Mouse (Mus musculus): ENCODE measurements around the gene Gm11214.

Gm11214 gene

DNA sequence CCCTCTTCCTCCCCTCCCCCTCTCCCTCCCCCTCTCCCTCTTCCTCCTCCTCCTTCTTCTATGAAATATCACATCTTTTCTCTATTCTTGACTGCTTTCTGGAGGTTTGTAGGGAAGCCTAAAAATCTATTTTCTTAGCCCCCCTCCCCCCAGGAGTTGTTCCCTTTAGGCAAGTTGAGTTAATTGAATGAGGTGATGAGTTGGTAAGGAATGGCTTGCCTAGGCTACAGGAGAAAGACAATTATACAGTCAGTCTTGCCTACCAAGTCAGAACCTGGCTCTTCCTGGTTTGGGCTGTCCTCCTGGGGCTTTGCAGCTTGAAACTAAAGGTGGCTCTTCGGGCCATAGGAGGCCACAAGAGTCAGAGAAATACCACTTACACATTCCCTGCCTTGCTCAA lies 3.4 kb downstream of the Gm11214 start:
- DNase-seq = no peak

DNA sequence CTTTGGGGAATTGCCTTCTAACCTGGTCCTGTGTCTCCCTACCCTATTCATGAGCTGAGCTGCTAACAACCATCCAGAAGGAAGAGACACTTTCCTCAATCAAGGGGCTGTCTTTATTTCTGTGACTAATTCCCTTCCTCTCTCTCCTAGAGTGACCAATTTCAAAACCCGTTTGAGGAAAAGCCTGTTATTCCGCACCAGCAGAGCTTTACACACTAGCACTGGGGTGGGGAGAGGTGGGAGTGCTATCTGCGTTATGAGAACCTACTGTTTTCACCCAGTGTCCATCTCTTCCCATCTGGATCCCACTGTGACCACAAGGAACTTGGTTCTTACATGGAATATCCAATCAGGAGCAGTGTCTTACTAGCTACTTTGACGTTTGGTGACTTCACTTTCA lies 4.1 kb downstream of the Gm11214 start:
- no peak for DNase-seq

DNA sequence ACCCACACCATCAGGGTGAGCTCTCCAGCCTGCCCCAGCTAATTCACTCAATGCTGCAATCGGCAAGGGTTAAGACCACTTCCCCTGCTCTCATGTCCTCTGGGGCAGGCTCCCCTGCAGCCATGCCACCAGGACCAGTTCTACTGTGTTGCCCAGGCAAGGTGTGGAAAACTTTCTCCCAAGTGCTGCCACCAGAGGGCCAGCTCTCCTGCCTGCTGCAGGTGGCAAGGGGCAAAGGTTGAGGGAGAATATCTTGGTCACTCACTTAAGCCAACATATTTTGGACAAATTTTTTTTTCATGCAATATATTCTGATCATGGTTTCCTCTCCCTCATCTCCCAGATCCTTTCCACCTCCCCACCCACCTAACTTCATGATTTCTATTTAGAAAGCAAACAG lies 8.8 kb downstream of the Gm11214 start:
- DNase-seq = no peak

DNA sequence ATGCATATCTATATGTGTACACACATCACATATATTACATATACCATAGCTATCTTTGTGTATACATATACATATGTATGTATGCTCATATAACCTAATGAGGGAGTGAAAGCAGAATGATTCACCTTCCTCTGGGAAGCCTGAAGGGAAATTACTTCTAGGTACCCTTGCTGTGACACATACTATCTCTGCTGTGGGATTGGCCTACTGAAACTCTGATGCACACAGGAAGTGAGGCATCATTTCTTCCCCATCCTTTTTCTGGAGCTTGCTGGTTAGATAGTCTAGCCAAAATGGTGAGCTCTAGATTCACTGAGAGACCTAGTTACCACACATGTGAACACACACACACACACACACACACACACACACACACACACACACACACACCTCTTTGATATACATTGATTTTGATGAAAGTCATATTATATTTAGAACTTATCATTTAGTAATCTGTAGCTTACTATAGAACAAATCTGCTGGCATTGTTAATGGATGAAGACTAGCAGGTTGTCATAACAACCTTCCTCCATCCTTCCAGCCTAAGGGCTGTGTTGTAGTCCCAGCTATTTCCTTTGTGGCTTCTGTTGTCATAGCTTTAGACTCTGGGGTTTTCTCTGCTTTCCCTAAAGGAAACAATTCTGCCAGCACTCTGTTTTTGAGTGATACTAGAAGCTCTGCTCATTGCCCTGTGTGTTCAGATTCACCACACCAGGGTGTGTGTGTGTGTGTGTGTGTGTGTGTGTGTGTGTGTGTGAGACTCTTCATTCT lies 19.0 kb downstream of the Gm11214 start:
- no peak for DNase-seq

DNA sequence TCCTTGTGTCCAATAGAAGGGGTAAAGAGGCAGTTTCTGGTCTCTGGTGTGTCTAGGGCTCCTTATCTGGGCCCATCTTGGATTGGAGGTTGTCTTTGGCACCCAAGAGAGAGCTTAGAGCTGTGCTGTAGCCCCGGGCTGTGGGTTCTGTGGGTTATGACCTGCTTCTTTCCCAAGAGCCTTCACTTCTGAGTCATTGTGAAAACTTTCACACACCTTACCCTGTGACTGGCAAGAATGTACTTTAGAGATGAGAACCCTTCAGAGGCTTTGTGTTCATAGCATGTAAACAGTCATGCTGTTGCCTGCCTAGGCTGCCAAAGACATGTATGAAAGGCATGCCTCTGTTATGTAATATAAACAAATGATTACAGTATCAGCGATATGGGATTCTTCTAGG lies 23.3 kb downstream of the Gm11214 start:
- no peak for DNase-seq

DNA sequence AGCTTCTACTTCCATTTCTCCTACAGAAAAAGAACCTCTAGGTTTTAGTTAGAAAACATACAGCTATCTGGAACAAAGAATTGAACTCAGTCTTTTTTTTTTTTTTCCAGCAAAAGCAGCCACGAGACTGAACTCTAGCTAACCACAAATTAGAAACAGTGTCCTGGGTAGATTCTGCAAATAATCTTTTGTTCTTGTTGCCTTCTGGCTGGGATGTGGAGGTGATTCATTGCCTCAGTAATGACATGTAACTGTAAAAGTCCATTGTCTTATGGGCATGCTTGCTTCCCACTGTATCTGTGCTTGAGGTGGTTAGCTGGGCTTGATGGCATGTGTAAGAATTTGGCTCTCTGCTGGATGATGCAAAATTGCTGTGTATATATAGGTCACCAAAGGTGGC lies 24.6 kb downstream of the Gm11214 start:
- DNase-seq = no peak

DNA sequence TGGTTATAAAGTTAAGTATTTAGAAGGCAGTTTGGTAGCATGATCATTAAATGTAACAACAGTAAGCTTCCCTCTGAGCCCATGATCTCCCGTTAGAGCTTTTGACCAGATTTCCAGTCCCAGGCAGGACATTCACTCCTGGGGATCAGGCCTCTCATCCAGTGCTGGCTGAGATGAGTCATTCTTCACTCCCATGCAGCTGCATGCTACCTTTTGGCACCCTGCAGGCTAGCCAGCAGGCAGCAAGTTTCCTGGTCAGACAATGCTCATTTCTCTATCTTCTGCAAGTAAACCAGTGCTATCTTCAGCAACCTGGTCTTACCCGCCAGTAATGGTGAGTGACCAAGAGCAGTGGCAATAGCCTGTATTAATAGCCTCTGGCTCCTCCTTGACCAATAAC lies 30.0 kb downstream of the Gm11214 start:
- DNase-seq = no peak

DNA sequence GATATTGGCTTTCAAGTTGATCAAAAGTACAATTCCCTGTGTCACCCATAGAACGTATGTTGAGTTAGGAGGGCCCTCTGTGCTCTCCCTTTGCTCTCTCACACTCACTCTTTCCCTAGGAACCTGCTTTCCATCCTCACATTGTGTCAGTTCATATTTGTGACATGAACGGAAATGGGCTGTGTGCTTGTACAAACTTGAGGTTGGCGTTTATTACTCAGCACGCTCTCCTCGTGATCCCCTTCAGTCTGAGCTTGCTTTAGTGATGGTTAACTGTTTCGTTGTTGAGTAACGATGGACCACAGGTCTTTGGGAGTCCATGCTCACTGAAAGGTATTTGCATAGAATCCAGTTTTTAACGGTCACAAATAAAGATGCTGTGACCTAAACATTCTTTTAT lies 36.1 kb downstream of the Gm11214 start:
- DNase-seq = no peak

DNA sequence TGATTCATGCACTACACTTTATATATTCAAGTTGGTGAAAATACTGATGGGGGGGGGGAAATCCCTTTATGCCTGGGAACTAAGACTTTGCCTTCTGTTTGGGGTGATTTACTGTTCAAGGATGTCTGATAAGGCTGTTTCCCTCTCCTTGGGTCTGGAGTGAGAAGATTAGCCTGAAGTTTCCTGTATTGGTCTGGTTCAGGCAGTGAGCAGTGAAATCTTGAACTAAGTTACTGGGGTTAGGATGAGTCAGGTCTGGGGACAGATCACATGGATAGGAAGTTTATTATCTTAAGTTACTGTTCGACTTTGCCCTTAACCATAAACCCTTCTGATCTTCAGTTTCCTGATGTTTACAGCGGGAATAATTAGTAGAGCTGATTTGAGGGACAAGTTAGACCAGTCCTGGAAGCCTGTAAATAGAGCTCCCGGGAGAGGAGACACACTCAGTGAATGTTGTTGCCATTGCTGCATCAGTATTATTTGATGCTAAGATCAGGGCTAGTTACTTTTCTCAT lies 37.6 kb downstream of the Gm11214 start:
- DNase-seq = no peak

DNA sequence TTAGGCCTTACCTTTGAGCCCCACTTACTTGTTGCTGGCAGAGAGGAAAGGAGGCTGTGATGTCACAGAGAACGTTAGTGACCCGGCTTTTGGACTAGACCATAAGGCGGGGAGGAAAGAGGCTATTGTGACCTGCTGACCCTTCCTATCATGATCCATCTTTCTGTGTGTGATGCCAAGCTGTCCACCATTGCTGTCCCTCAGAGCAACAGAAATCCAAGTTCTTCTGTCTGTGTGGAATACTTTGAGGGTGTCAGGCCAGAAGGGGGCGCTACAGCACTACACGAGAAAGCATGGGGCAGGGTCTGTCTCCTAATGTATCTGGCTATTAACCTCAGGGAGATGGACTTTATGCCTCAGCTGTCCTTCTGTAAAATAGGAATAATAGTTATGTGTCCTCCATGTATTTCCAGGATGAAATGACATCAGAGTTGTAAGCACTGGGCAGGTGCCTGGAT lies 40.8 kb downstream of the Gm11214 start, which contains the start of gene Tex48:
TSS of gene Tex48 (minus strand) at position 51 of the 458 bp plus-strand sequence.
- DNase-seq = no peak

DNA sequence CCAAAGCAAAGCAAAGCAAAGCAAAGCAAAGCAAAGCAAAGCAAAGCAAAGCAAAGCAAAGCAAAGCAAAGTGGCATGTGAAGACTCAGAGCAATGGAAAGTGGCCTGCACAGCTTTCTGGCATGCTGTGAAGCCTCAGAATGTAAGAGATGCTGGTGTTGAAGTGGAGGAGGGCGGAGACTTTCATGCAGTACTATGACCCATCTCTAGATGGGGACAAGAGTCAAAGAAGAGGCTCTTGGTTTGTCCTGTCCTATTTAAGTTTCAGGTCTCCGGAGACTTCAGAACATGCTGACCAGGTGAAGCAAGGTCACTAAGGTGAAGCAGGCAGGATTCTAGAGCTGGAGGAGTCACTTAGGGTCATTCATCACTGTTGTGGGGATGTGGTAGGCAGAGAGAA lies 41.3 kb downstream of the Gm11214 start:
- DNase-seq = no peak

All from cerebellum, adult 18-20 months (tissue).